Mouse (Mus musculus): ENCODE data around the gene Cnnm4.
A peak's percentile ranks its signal among the peaks of the same experiment; 100 is the strongest.
"Not testable (repeated sequence)": the region's sequence is repeated elsewhere in the genome, so short reads cannot be mapped to it uniquely, and the experiment has no call there.

The Cnnm4 gene

GRCm38 (mm10) chr1:36513718-36514117 is 42.3 kb downstream of the Cnnm4 start:
- DNase-seq (ENCODE audit: inconsistent ontology term) = no peak

GRCm38 (mm10) chr1:36518259-36518658 is 46.8 kb downstream of the Cnnm4 start:
- DNase-seq (ENCODE audit: inconsistent ontology term) = no peak

GRCm38 (mm10) chr1:36519626-36520025 is 48.2 kb downstream of the Cnnm4 start:
- DNase-seq (ENCODE audit: inconsistent ontology term) = no peak

GRCm38 (mm10) chr1:36522210-36522609 is 50.8 kb downstream of the Cnnm4 start:
- DNase-seq (ENCODE audit: inconsistent ontology term) = no peak

- no peak for DNase-seq (ENCODE audit: inconsistent ontology term)
Observed at GRCm38 (mm10) chr1:36523332-36524013, 52.1 kb downstream of the Cnnm4 start.

- DNase-seq (ENCODE audit: inconsistent ontology term) = no peak
Observed at GRCm38 (mm10) chr1:36524058-36524457, 52.6 kb downstream of the Cnnm4 start.

- no peak for DNase-seq (ENCODE audit: inconsistent ontology term)
Observed at GRCm38 (mm10) chr1:36525774-36526173, 54.4 kb downstream of the Cnnm4 start.

- no peak for DNase-seq (ENCODE audit: inconsistent ontology term)
Observed at GRCm38 (mm10) chr1:36526903-36527302, 55.5 kb downstream of the Cnnm4 start.

GRCm38 (mm10) chr1:36528351-36528750 is 56.9 kb downstream of the Cnnm4 start:
- no peak for DNase-seq (ENCODE audit: inconsistent ontology term)

- DNase-seq (ENCODE audit: inconsistent ontology term) = no peak
Observed at GRCm38 (mm10) chr1:36529274-36529673, 57.9 kb downstream of the Cnnm4 start.

- DNase-seq (ENCODE audit: inconsistent ontology term) = no peak
Observed at GRCm38 (mm10) chr1:36529875-36530274, 58.5 kb downstream of the Cnnm4 start.

- DNase-seq (ENCODE audit: inconsistent ontology term) = no peak
Observed at GRCm38 (mm10) chr1:36530485-36530884, 59.1 kb downstream of the Cnnm4 start.

- no peak for DNase-seq (ENCODE audit: inconsistent ontology term)
Observed at GRCm38 (mm10) chr1:36530962-36531361, 59.5 kb downstream of the Cnnm4 start.

GRCm38 (mm10) chr1:36531461-36531860 is 60.0 kb downstream of the Cnnm4 start:
- DNase-seq (ENCODE audit: inconsistent ontology term) = no peak

GRCm38 (mm10) chr1:36533546-36533945 is 62.1 kb downstream of the Cnnm4 start:
- no peak for DNase-seq (ENCODE audit: inconsistent ontology term)

- no peak for DNase-seq (ENCODE audit: inconsistent ontology term)
Observed at GRCm38 (mm10) chr1:36534595-36535058, 63.2 kb downstream of the Cnnm4 start.

GRCm38 (mm10) chr1:36535477-36536396 is 64.3 kb downstream of the Cnnm4 start:
- peak; percentile 63 for DNase-seq (ENCODE audit: inconsistent ontology term)

- DNase-seq (ENCODE audit: inconsistent ontology term) = no peak
Observed at GRCm38 (mm10) chr1:36536397-36536728, 64.9 kb downstream of the Cnnm4 start.

- not testable (repeated sequence) for DNase-seq (ENCODE audit: inconsistent ontology term)
Observed at GRCm38 (mm10) chr1:36536783-36537182, 65.4 kb downstream of the Cnnm4 start, which contains the start of gene Ankrd23. Ankrd23 (minus strand) TSS chr1:36536883.

- no peak for DNase-seq (ENCODE audit: inconsistent ontology term)
Observed at GRCm38 (mm10) chr1:36538727-36539126, 67.3 kb downstream of the Cnnm4 start.

GRCm38 (mm10) chr1:36539186-36539585 is 67.8 kb downstream of the Cnnm4 start, which contains the start of gene Gm42417:
Gm42417 (minus strand) TSS chr1:36539429.
- peak; percentile 35 for DNase-seq (ENCODE audit: inconsistent ontology term)

GRCm38 (mm10) chr1:36540132-36540531 is 68.7 kb downstream of the Cnnm4 start:
- no peak for DNase-seq (ENCODE audit: inconsistent ontology term)

GRCm38 (mm10) chr1:36540807-36541206 is 69.4 kb downstream of the Cnnm4 start:
- no peak for DNase-seq (ENCODE audit: inconsistent ontology term)
